Mouse (Mus musculus) heart, postnatal 0 days (tissue): ENCODE results near the gene Lmod1. TPM values are rescaled to one million over a fixed set of nuclear protein-coding genes. Genes with fewer than 3 reads are reported as not detected.

Experiments
- ATAC-seq: fragments of 200-750 bp; cut with Nextera tagmentation; 2 replicates; pipeline ENCODE4 v1.8.0; 2017; ENCODE audit warnings: low read depth, moderate number of reproducible peaks, moderate library complexity; ENCODE audit not compliant: insufficient read depth
- DNase-seq: peaks from one replicate; pipeline ENCODE4 v3.0.0-alpha.2; 2016; ENCODE audit warnings: low spot score
- H3K27ac ChIP-seq: fragments of 300-500 bp; sonication (generic); 2 replicates; pipeline ENCODE4 v1.5.1; 2014; ENCODE audit warnings: low read depth, mild to moderate bottlenecking
- H3K27me3 ChIP-seq: fragments of 300-500 bp; sonication (generic); 2 replicates; pipeline ENCODE4 v1.6.1; 2014; ENCODE audit warnings: low read length, mixed read lengths; ENCODE audit not compliant: control insufficient read depth, insufficient read depth
- H3K36me3 ChIP-seq: fragments of 300-500 bp; sonication (generic); replicated peaks from 2 replicates; pipeline ENCODE4 v1.6.1; 2014; ENCODE audit warnings: low read length, mixed read lengths; ENCODE audit not compliant: control insufficient read depth, insufficient read depth
- H3K4me1 ChIP-seq: fragments of 300-500 bp; sonication (generic); 2 replicates; pipeline ENCODE4 v1.6.1; 2014; ENCODE audit warnings: antibody characterized with exemption; ENCODE audit not compliant: control insufficient read depth, insufficient read depth
- H3K4me2 ChIP-seq: fragments of 300-500 bp; sonication (generic); 2 replicates; pipeline ENCODE4 v1.6.1; 2014; ENCODE audit warnings: low read depth, mild to moderate bottlenecking, low read length, moderate library complexity
- H3K4me3 ChIP-seq: fragments of 300-500 bp; sonication (generic); 2 replicates; pipeline ENCODE4 v1.5.1; 2014; ENCODE audit warnings: low read depth, low read length
- H3K9ac ChIP-seq: fragments of 300-500 bp; sonication (generic); replicated peaks from 2 replicates; pipeline ENCODE4 v1.6.1; 2014; ENCODE audit warnings: low read depth, low read length, mixed read lengths
- H3K9me3 ChIP-seq: fragments of 300-500 bp; sonication (generic); replicated peaks from 2 replicates; pipeline ENCODE4 v1.6.1; 2016; ENCODE audit warnings: low read length; ENCODE audit not compliant: control insufficient read depth
- CTCF ChIP-seq: IDR thresholded peaks from 2 replicates; pipeline ENCODE4 v1.5.1; 2016; ENCODE audit warnings: antibody characterized with exemption, control low read depth, low read depth
- EP300 ChIP-seq: IDR thresholded peaks from 2 replicates; pipeline ENCODE4 v1.6.1; 2016; ENCODE audit warnings: antibody characterized with exemption, low read depth
- WGBS: fragments of 180-500 bp; shearing (Covaris S2); extraction: QIAGEN DNeasy Blood & Tissue Kit; methylation state at CpG from one replicate; pipeline ENCODE4 v1.1.7; 2014; 5-methylcytosine and 5-hydroxymethylcytosine counted together
- polyA plus RNA-seq: library from polyadenylated mRNA; unstranded; fragments of >200 nt; fragmentation: Nextera tagmentation; extraction: Ambion mirVana; gene quantifications from 2 replicates; pipeline ENCODE4 v1.2.1, GENCODE M21; 2015
- total RNA-seq: library from RNA; depleted of rRNA; stranded (reverse); fragments of >200 nt; gene quantifications from 2 replicates; pipeline ENCODE4 v1.2.3, GENCODE M21; 2014; ENCODE audit warnings: low replicate concordance

Gene Lmod1
- total and polyA plus RNA-seq, 2 experiments from 2014 or later: 1.3 to 7.5 TPM

- DNase-seq (no peak), ATAC-seq (no peak)
- TF ChIP-seq CTCF (no peak), EP300 (no peak)
- no peak overlapping the region for H3K9ac ChIP-seq
- WGBS: 59% methylated on average over 3 of the region's 3 CpGs
- no peaks in the 10 kb centered on the region for H3K36me3 ChIP-seq
- H3K4me2 ChIP-seq: no peak overlapping the region
- H3K27ac ChIP-seq: no peak overlapping the region
- H3K9me3 ChIP-seq: no peaks in the 10 kb centered on the region
- no peaks in the 10 kb centered on the region for H3K27me3 ChIP-seq
- peaks cover 6% of the 10 kb centered on the region; the same call in 1 of the 2 replicates for H3K4me1 ChIP-seq
- no peak overlapping the region for H3K4me3 ChIP-seq
These were observed 22.3 kb downstream of the Lmod1 start for GRCm38 (mm10) chr1:135346891-135347290.

GRCm38 (mm10) chr1:135347498-135348169 is 23.0 kb downstream of the Lmod1 start:
- peak overlapping the region; percentile 57 for H3K27ac ChIP-seq
- H3K4me2 ChIP-seq: no peak overlapping the region
- H3K4me3 ChIP-seq: no peak overlapping the region
- peaks cover 6% of the 10 kb centered on the region; the same call in 1 of the 2 replicates for H3K4me1 ChIP-seq
- H3K9ac ChIP-seq: no peak overlapping the region
- no peaks in the 10 kb centered on the region for H3K27me3 ChIP-seq
- no peaks in the 10 kb centered on the region for H3K9me3 ChIP-seq
- WGBS: 38% methylated on average over 4 of the region's 4 CpGs
- DNase-seq (no peak), ATAC-seq (peak; percentile 14; the same call in 1 of the 2 replicates)
- no peaks in the 10 kb centered on the region for H3K36me3 ChIP-seq
- TF ChIP-seq CTCF: no peak
- no peak for TF ChIP-seq EP300

GRCm38 (mm10) chr1:135351953-135352352 is 27.3 kb downstream of the Lmod1 start:
- no peak for ATAC-seq
- no peak overlapping the region for H3K9ac ChIP-seq
- TF ChIP-seq CTCF: no peak
- no peak for TF ChIP-seq EP300
- 61% methylated on average over 3 of the region's 3 CpGs for WGBS
- H3K36me3 ChIP-seq: no peaks in the 10 kb centered on the region
- H3K4me3 ChIP-seq: no peak overlapping the region
- no peak overlapping the region for H3K4me2 ChIP-seq
- no peaks in the 10 kb centered on the region for H3K9me3 ChIP-seq
- H3K27ac ChIP-seq: no peak overlapping the region
- DNase-seq: no peak
- H3K27me3 ChIP-seq: 0 out of 2 replicates have a peak, but pooled peaks cover 4% of the 10 kb centered on the region
- H3K4me1 ChIP-seq: peaks cover 6% of the 10 kb centered on the region; the same call in 1 of the 2 replicates

- H3K36me3 ChIP-seq: no peaks in the 10 kb centered on the region
- peak overlapping the region; percentile 32; the same call in 1 of the 2 replicates for H3K27ac ChIP-seq
- WGBS: 21% methylated on average over 2 of the region's 2 CpGs
- no peaks in the 10 kb centered on the region for H3K4me1 ChIP-seq
- DNase-seq (no peak), ATAC-seq (no peak)
- H3K27me3 ChIP-seq: peaks cover 6% of the 10 kb centered on the region; the same call in 1 of the 2 replicates
- H3K4me3 ChIP-seq: no peak overlapping the region
- H3K9ac ChIP-seq: no peak overlapping the region
- no peaks in the 10 kb centered on the region for H3K9me3 ChIP-seq
- no peak overlapping the region for H3K4me2 ChIP-seq
- no peak for TF ChIP-seq EP300
- TF ChIP-seq CTCF: no peak
These were observed 34.5 kb downstream of the Lmod1 start for GRCm38 (mm10) chr1:135359071-135359470.

GRCm38 (mm10) chr1:135361491-135361890 is 36.9 kb downstream of the Lmod1 start:
- no peak overlapping the region for H3K4me2 ChIP-seq
- H3K36me3 ChIP-seq: no peaks in the 10 kb centered on the region
- no peak overlapping the region for H3K4me3 ChIP-seq
- peaks cover 7% of the 10 kb centered on the region; the same call in 1 of the 2 replicates for H3K27me3 ChIP-seq
- H3K9ac ChIP-seq: no peak overlapping the region
- no peak overlapping the region for H3K27ac ChIP-seq
- TF ChIP-seq CTCF: no peak
- TF ChIP-seq EP300: no peak
- ATAC-seq (no peak), DNase-seq (no peak)
- no peaks in the 10 kb centered on the region for H3K4me1 ChIP-seq
- H3K9me3 ChIP-seq: no peaks in the 10 kb centered on the region
- WGBS: 80% methylated on average over 4 of the region's 4 CpGs

- no peak overlapping the region for H3K4me2 ChIP-seq
- peaks cover 7% of the 10 kb centered on the region; the same call in 1 of the 2 replicates for H3K27me3 ChIP-seq
- TF ChIP-seq CTCF (no peak), EP300 (no peak)
- no peaks in the 10 kb centered on the region for H3K4me1 ChIP-seq
- H3K9ac ChIP-seq: no peak overlapping the region
- no peak for ATAC-seq
- no peak for DNase-seq
- H3K27ac ChIP-seq: no peak overlapping the region
- no peak overlapping the region for H3K4me3 ChIP-seq
- no peaks in the 10 kb centered on the region for H3K9me3 ChIP-seq
- no peaks in the 10 kb centered on the region for H3K36me3 ChIP-seq
These were observed 37.5 kb downstream of the Lmod1 start for GRCm38 (mm10) chr1:135362115-135362514.
